Mouse (Mus musculus) embryonic facial prominence, embryonic 10.5 days (tissue): ENCODE data around the gene Apmap. TPM values are rescaled to one million over a fixed set of nuclear protein-coding genes. Genes with fewer than 3 reads are reported as not detected.

Experiments
- DNase-seq: peaks from one replicate; pipeline ENCODE4 v3.0.0-alpha.2; 2017; ENCODE audit warnings: low spot score
- H3K27ac ChIP-seq: fragments of 300-500 bp; sonication (generic); replicated peaks from 2 replicates; pipeline ENCODE4 v1.5.1; 2016; ENCODE audit warnings: mild to moderate bottlenecking
- H3K27me3 ChIP-seq: fragments of 300-500 bp; sonication (generic); replicated peaks from 2 replicates; pipeline ENCODE4 v1.6.1; 2016; ENCODE audit warnings: low read depth, mild to moderate bottlenecking; ENCODE audit not compliant: poor library complexity, severe bottlenecking
- H3K36me3 ChIP-seq: fragments of 300-500 bp; sonication (generic); replicated peaks from 2 replicates; pipeline ENCODE4 v1.6.1; 2016; ENCODE audit warnings: mild to moderate bottlenecking, moderate library complexity
- H3K4me1 ChIP-seq: fragments of 300-500 bp; sonication (generic); 2 replicates; pipeline ENCODE4 v1.6.1; 2016
- H3K4me3 ChIP-seq: fragments of 300-500 bp; sonication (generic); 2 replicates; pipeline ENCODE4 v1.5.1; 2016; ENCODE audit warnings: mild to moderate bottlenecking, moderate library complexity
- H3K9me3 ChIP-seq: fragments of 300-500 bp; sonication (generic); 2 replicates; pipeline ENCODE4 v1.6.1; 2016; ENCODE audit warnings: mild to moderate bottlenecking
- WGBS: fragments of 180-500 bp; shearing (Covaris S2); methylation state at CpG from one replicate; pipeline ENCODE4 v1.1.7; 2016; 5-methylcytosine and 5-hydroxymethylcytosine counted together
- polyA plus RNA-seq: library from polyadenylated mRNA; unstranded; fragments of >200 nt; fragmentation: Nextera tagmentation; extraction: Ambion mirVana; gene quantifications from 2 replicates; pipeline ENCODE4 v1.2.1, GENCODE M21; 2016

Apmap gene
- polyA plus RNA-seq, 1 experiment from 2014 or later: 27.9 TPM

DNA sequence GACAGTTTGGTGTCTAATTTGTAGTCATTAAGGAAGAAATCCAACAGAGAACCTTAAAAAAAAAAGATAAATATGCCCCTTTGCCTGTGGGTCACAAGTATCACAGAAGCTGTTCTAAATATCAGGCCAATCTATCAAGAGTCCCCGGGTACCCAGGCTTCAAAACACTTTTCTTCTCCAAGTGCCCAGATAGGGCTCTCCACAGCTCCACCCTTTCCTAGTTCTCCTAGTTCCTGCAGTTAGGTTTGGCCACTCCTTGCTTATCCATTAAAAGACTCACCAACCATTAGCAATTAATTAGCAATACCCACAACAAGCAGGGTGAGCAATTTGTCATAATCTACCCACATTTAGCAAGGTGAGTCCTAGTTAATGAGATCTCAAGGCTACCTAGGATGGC is 1.3 kb downstream of the Apmap start:
- H3K4me3 ChIP-seq: peak overlapping the region; percentile 87; the same call in 1 of the 2 replicates
- 86% methylated on average over 1 of the region's 1 CpGs for WGBS
- no peaks in the 10 kb centered on the region for H3K27me3 ChIP-seq
- DNase-seq: no peak
- peaks cover 12% of the 10 kb centered on the region for H3K4me1 ChIP-seq
- no peak overlapping the region for H3K27ac ChIP-seq
- H3K9me3 ChIP-seq: no peaks in the 10 kb centered on the region
- H3K36me3 ChIP-seq: no peaks in the 10 kb centered on the region

DNA sequence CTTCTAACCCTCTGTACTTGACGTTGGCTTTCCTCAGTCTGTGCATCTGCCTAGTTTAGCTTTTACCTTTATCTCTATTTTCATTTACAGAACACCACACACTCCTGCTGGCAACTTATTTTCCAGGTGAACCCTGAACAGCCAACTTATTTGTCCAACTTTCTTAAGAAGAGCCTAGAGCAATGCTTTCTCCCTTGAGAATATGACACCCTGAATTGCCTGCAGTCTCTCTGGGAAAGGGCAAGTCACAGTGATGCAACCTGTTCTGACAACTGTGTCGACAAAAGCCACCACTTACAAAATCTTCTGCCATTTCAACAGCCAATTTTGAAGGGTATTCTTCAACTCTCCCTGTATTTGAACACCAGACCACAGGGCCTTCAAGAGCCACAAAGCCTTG is 3.6 kb downstream of the Apmap start:
- no peaks in the 10 kb centered on the region for H3K36me3 ChIP-seq
- 85% methylated on average over 2 of the region's 2 CpGs for WGBS
- no peak for DNase-seq
- H3K4me3 ChIP-seq: no peak overlapping the region
- H3K27ac ChIP-seq: no peak overlapping the region
- no peaks in the 10 kb centered on the region for H3K9me3 ChIP-seq
- H3K4me1 ChIP-seq: peaks cover 12% of the 10 kb centered on the region
- H3K27me3 ChIP-seq: no peaks in the 10 kb centered on the region

DNA sequence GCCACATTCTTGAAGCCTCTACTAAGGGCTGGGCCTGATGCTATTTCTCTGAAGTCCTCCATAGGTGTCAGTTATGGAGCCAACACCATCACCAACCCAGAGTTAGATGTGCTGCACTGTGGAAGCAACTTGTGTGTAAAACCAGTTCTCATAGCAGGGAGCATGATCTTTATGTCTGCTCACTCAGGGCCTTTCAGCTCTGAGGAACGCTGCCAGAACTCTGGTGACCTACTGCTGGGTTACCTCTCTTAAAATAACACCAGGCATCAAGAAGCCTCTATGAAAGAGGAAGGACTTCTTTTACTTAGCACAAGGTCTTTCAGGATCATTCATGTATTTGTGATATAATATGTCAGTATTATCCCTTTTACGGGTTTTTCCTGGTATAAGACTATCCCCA is 6.2 kb downstream of the Apmap start:
- no peak for DNase-seq
- Histone ChIP-seq H3K27ac (no peak overlapping the region), H3K4me1 (peaks cover 2% of the 10 kb centered on the region), H3K4me3 (no peak overlapping the region), H3K27me3 (no peaks in the 10 kb centered on the region), H3K9me3 (no peaks in the 10 kb centered on the region), H3K36me3 (0 out of 2 replicates have a peak, but pooled peaks cover 4% of the 10 kb centered on the region)
- 90% methylated on average over 2 of the region's 2 CpGs for WGBS

DNA sequence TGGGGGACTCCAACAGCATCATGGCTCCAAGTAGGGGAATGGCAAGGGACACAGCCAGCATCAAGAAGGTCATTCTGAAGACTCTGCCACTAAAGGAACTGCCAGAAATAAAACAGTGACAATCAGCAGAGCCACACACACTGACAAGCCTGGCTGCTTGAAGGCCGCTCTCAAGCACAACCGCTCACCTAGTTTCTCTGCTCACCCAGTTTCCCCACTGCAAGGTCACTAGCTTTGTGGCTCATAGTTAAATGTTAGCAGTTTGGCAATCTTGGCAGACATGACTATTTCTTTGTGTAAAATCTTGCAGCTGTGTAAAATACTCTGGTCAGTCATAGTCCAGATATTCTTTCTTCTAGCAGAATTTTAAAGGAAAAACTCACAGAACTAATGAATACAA is 8.1 kb downstream of the Apmap start:
- no peaks in the 10 kb centered on the region for H3K27me3 ChIP-seq
- H3K4me1 ChIP-seq: no peaks in the 10 kb centered on the region
- no peak overlapping the region for H3K27ac ChIP-seq
- peaks cover 15% of the 10 kb centered on the region for H3K36me3 ChIP-seq
- H3K9me3 ChIP-seq: no peaks in the 10 kb centered on the region
- DNase-seq: no peak
- no peak overlapping the region for H3K4me3 ChIP-seq
- 92% methylated on average over 2 of the region's 2 CpGs for WGBS

GRCm38 (mm10) chr2:150595411-150596190 is 12.8 kb downstream of the Apmap start:
- Histone ChIP-seq H3K4me3 (no peak overlapping the region), H3K9me3 (no peaks in the 10 kb centered on the region), H3K27ac (no peak overlapping the region), H3K27me3 (no peaks in the 10 kb centered on the region), H3K36me3 (peaks cover 38% of the 10 kb centered on the region), H3K4me1 (no peaks in the 10 kb centered on the region)
- DNase-seq: no peak
- WGBS: 86% methylated on average over 3 of the region's 3 CpGs

DNA sequence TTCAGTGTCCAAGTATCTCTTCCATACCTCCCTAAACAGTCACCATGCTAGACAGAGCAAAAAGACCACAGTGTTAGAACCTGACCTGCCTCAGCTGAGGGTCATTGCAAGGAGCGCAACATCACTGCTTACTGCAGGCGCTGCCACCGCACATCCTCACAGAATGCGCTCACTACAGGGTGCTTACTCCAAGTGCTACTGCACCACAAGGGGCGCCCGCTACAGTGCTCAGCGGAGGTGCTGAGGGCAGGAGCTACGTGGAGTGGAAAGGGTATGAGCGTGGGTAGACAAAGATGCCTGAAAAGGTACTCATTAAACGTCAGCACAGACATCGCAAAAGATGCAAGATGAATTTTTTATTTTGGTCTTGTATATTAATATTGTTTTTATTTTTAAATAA is 19.3 kb downstream of the Apmap start:
- DNase-seq: no peak
- Histone ChIP-seq H3K9me3 (no peaks in the 10 kb centered on the region), H3K27me3 (no peaks in the 10 kb centered on the region), H3K27ac (no peak overlapping the region), H3K4me3 (no peak overlapping the region), H3K36me3 (peaks cover 76% of the 10 kb centered on the region), H3K4me1 (no peaks in the 10 kb centered on the region)
- 76% methylated on average over 11 of the region's 11 CpGs for WGBS

GRCm38 (mm10) chr2:150579628-150580027 is 28.7 kb downstream of the Apmap start:
- H3K4me1 ChIP-seq: no peaks in the 10 kb centered on the region
- H3K36me3 ChIP-seq: peaks cover 16% of the 10 kb centered on the region
- WGBS: 98% methylated on average over 1 of the region's 1 CpGs
- no peak for DNase-seq
- H3K9me3 ChIP-seq: no peaks in the 10 kb centered on the region
- no peak overlapping the region for H3K27ac ChIP-seq
- no peaks in the 10 kb centered on the region for H3K27me3 ChIP-seq
- H3K4me3 ChIP-seq: no peak overlapping the region

- 86% methylated on average over 5 of the region's 5 CpGs for WGBS
- no peak for DNase-seq
Measured at GRCm38 (mm10) chr2:150578603-150579002, 29.8 kb downstream of the Apmap start.

GRCm38 (mm10) chr2:150576256-150576655 is 32.1 kb downstream of the Apmap start:
- 93% methylated on average over 1 of the region's 1 CpGs for WGBS
- DNase-seq: no peak
- no peaks in the 10 kb centered on the region for H3K36me3 ChIP-seq
- H3K27me3 ChIP-seq: no peaks in the 10 kb centered on the region
- no peaks in the 10 kb centered on the region for H3K9me3 ChIP-seq
- no peaks in the 10 kb centered on the region for H3K4me1 ChIP-seq
- no peak overlapping the region for H3K4me3 ChIP-seq
- no peak overlapping the region for H3K27ac ChIP-seq

More at GRCm38 (mm10) chr2:150578603-150579002, 29.8 kb downstream of the Apmap start:
- Histone ChIP-seq H3K27me3 (no peaks in the 10 kb centered on the region), H3K36me3 (peaks cover 5% of the 10 kb centered on the region), H3K4me3 (no peak overlapping the region), H3K4me1 (no peaks in the 10 kb centered on the region), H3K9me3 (no peaks in the 10 kb centered on the region), H3K27ac (no peak overlapping the region)

GRCm38 (mm10) chr2:150572463-150572862 is 35.9 kb downstream of the Apmap start:
- no peak overlapping the region for H3K27ac ChIP-seq
- DNase-seq: no peak
- no peaks in the 10 kb centered on the region for H3K27me3 ChIP-seq
- H3K36me3 ChIP-seq: no peaks in the 10 kb centered on the region
- WGBS: 89% methylated on average over 3 of the region's 3 CpGs
- H3K4me3 ChIP-seq: no peak overlapping the region
- H3K4me1 ChIP-seq: no peaks in the 10 kb centered on the region
- H3K9me3 ChIP-seq: no peaks in the 10 kb centered on the region

DNA sequence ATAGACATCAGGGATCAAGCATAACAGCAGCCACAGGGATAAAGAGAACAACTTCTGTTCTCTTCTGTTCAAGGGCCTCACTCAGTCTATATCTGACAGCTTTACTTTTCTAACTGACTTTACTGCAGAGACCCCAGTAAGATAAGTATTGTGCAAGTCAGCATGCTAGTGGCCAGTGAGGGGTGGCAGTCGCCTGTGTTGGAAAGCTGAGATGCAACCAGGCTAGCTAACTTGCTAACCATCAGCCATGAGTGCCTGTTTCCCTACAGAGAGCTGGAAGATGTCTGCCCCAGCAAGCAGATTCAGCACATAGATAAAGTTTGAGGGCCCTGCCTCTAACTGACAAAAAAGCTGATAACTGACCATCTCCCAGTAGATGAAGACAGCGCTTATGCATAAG is 37.6 kb downstream of the Apmap start:
- Histone ChIP-seq H3K9me3 (no peaks in the 10 kb centered on the region), H3K36me3 (no peaks in the 10 kb centered on the region), H3K4me3 (no peak overlapping the region), H3K4me1 (no peaks in the 10 kb centered on the region), H3K27ac (no peak overlapping the region), H3K27me3 (no peaks in the 10 kb centered on the region)
- no peak for DNase-seq
- 87% methylated on average over 2 of the region's 2 CpGs for WGBS

- Histone ChIP-seq H3K36me3 (no peaks in the 10 kb centered on the region), H3K27ac (no peak within 1 kb of the TSS), H3K9me3 (no peaks in the 10 kb centered on the region), H3K4me3 (no peak within 1 kb of the TSS), H3K4me1 (no peaks in the 10 kb centered on the region), H3K27me3 (no peaks in the 10 kb centered on the region)
- DNase-seq: no peak
- 78% methylated on average over 11 of the region's 11 CpGs for WGBS
Measured at GRCm38 (mm10) chr2:150569847-150570590, 38.3 kb downstream of the Apmap start, which contains the start of gene Cst7. TSS of gene Cst7 (plus strand) at chr2:150570415.

GRCm38 (mm10) chr2:150567051-150567450 is 41.3 kb downstream of the Apmap start:
- H3K4me1 ChIP-seq: no peaks in the 10 kb centered on the region
- no peaks in the 10 kb centered on the region for H3K27me3 ChIP-seq
- H3K4me3 ChIP-seq: no peak overlapping the region
- no peak for DNase-seq
- no peak overlapping the region for H3K27ac ChIP-seq
- H3K36me3 ChIP-seq: no peaks in the 10 kb centered on the region
- 85% methylated on average over 2 of the region's 2 CpGs for WGBS
- no peaks in the 10 kb centered on the region for H3K9me3 ChIP-seq
